Mouse (Mus musculus) intestine, embryonic 16.5 days (tissue): ENCODE results near the gene 1700010B08Rik. TPM values are rescaled to one million over a fixed set of nuclear protein-coding genes. Genes with fewer than 3 reads are reported as not detected.
"Not testable (repeated sequence)": the region's sequence is repeated elsewhere in the genome, so short reads cannot be mapped to it uniquely, and the experiment has no call there.

Source experiments
- ATAC-seq: fragments of 200-750 bp; cut with Nextera tagmentation; 2 replicates; pipeline ENCODE4 v1.8.0; 2017; ENCODE audit warnings: moderate TSS enrichment, moderate library complexity
- H3K27ac ChIP-seq: fragments of 300-500 bp; sonication (generic); 2 replicates; pipeline ENCODE4 v1.5.1; 2014; ENCODE audit warnings: mild to moderate bottlenecking, low read length
- H3K27me3 ChIP-seq: fragments of 300-500 bp; sonication (generic); replicated peaks from 2 replicates; pipeline ENCODE4 v1.6.1; 2014; ENCODE audit warnings: low read length, control low read depth, mixed read lengths; ENCODE audit not compliant: control insufficient read depth, insufficient read depth
- H3K36me3 ChIP-seq: fragments of 300-500 bp; sonication (generic); 2 replicates; pipeline ENCODE4 v1.6.1; 2014; ENCODE audit warnings: low read length, control low read depth; ENCODE audit not compliant: control insufficient read depth, insufficient read depth
- H3K4me1 ChIP-seq: fragments of 300-500 bp; sonication (generic); 2 replicates; pipeline ENCODE4 v1.6.1; 2014; ENCODE audit warnings: low read length, control low read depth, mixed read lengths; ENCODE audit not compliant: control insufficient read depth, insufficient read depth
- H3K4me2 ChIP-seq: fragments of 300-500 bp; sonication (generic); 2 replicates; pipeline ENCODE4 v1.6.1; 2014; ENCODE audit warnings: low read depth, low read length, control low read depth
- H3K4me3 ChIP-seq: fragments of 300-500 bp; sonication (generic); 2 replicates; pipeline ENCODE4 v1.5.1; 2014; ENCODE audit warnings: mild to moderate bottlenecking, low read length
- H3K9ac ChIP-seq: fragments of 300-500 bp; sonication (generic); 2 replicates; pipeline ENCODE4 v1.6.1; 2014; ENCODE audit warnings: low read depth, low read length
- H3K9me3 ChIP-seq: fragments of 300-500 bp; sonication (generic); 2 replicates; pipeline ENCODE4 v1.6.1; 2016; ENCODE audit warnings: low read length, control low read depth; ENCODE audit not compliant: control insufficient read depth
- WGBS: fragments of 180-500 bp; shearing (Covaris S2); extraction: QIAGEN DNeasy Blood & Tissue Kit; methylation state at CpG from one replicate; pipeline ENCODE4 v1.1.7; 2014; 5-methylcytosine and 5-hydroxymethylcytosine counted together
- polyA plus RNA-seq: library from polyadenylated mRNA; unstranded; fragments of >200 nt; fragmentation: Nextera tagmentation; extraction: Ambion mirVana; gene quantifications from 2 replicates; pipeline ENCODE4 v1.2.1, GENCODE M21; 2015

Gene 1700010B08Rik
- not detected in 2 replicates for polyA plus RNA-seq

GRCm38 (mm10) chr2:173719115-173719514, at the start of gene 1700010B08Rik:
Gene 1700010B08Rik (plus strand): TSS chr2:173719415.
- H3K9me3 ChIP-seq, H3K9ac ChIP-seq, H3K27me3 ChIP-seq, H3K4me2 ChIP-seq, H3K4me3 ChIP-seq, H3K36me3 ChIP-seq, ATAC-seq, H3K4me1 ChIP-seq, H3K27ac ChIP-seq: not testable (repeated sequence)
- 86% methylated on average over 6 of the region's 7 CpGs for WGBS

- Histone ChIP-seq H3K9me3 (no peaks in the 10 kb centered on the region), H3K27me3 (no peaks in the 10 kb centered on the region), H3K4me2 (no peak overlapping the region), H3K27ac (no peak overlapping the region), H3K9ac (no peak overlapping the region), H3K4me1 (no peaks in the 10 kb centered on the region; the same call in 1 of the 2 replicates), H3K4me3 (no peak overlapping the region), H3K36me3 (peaks cover 3% of the 10 kb centered on the region; the same call in 1 of the 2 replicates)
- no peak for ATAC-seq
- WGBS, result 84% methylated on average over 2 of the region's 2 CpGs
These were observed 46.8 kb upstream of the 1700010B08Rik start for GRCm38 (mm10) chr2:173672328-173672896.

- Histone ChIP-seq H3K27me3 (no peaks in the 10 kb centered on the region), H3K4me2 (no peak overlapping the region), H3K36me3 (peaks cover 3% of the 10 kb centered on the region; the same call in 1 of the 2 replicates), H3K9ac (no peak overlapping the region), H3K9me3 (no peaks in the 10 kb centered on the region), H3K27ac (no peak overlapping the region), H3K4me3 (no peak overlapping the region), H3K4me1 (peaks cover 2% of the 10 kb centered on the region; the same call in 1 of the 2 replicates)
- WGBS, result 82% methylated on average over 1 of the region's 1 CpGs
- 0 out of 2 replicates have a peak, but pooled peaks have one; percentile 21 for ATAC-seq
These were observed 45.7 kb upstream of the 1700010B08Rik start for GRCm38 (mm10) chr2:173673469-173673868.

- Histone ChIP-seq H3K36me3 (peaks cover 3% of the 10 kb centered on the region; the same call in 1 of the 2 replicates), H3K27me3 (no peaks in the 10 kb centered on the region), H3K9ac (no peak overlapping the region), H3K4me1 (peaks cover 18% of the 10 kb centered on the region), H3K4me3 (no peak overlapping the region), H3K27ac (peak overlapping the region; percentile 43; the same call in 1 of the 2 replicates), H3K9me3 (no peaks in the 10 kb centered on the region), H3K4me2 (no peak overlapping the region)
- 90% methylated on average over 2 of the region's 2 CpGs for WGBS
- peak; percentile 80 for ATAC-seq
These were observed 40.6 kb upstream of the 1700010B08Rik start for GRCm38 (mm10) chr2:173678593-173678992.

GRCm38 (mm10) chr2:173679217-173679616, 40.0 kb upstream of the 1700010B08Rik start:
- Histone ChIP-seq H3K9ac (no peak overlapping the region), H3K27me3 (no peaks in the 10 kb centered on the region), H3K27ac (no peak overlapping the region), H3K4me1 (peaks cover 18% of the 10 kb centered on the region), H3K36me3 (peaks cover 3% of the 10 kb centered on the region; the same call in 1 of the 2 replicates), H3K9me3 (no peaks in the 10 kb centered on the region), H3K4me2 (no peak overlapping the region), H3K4me3 (no peak overlapping the region)
- ATAC-seq, result no peak
- WGBS, result 56% methylated on average over 3 of the region's 3 CpGs

- Histone ChIP-seq H3K4me2 (no peak overlapping the region), H3K36me3 (peaks cover 3% of the 10 kb centered on the region; the same call in 1 of the 2 replicates), H3K9ac (no peak overlapping the region), H3K27me3 (no peaks in the 10 kb centered on the region), H3K9me3 (no peaks in the 10 kb centered on the region), H3K4me3 (no peak overlapping the region), H3K4me1 (peaks cover 18% of the 10 kb centered on the region), H3K27ac (no peak overlapping the region)
- WGBS, result 78% methylated on average over 1 of the region's 1 CpGs
- no peak for ATAC-seq
These were observed 39.1 kb upstream of the 1700010B08Rik start for GRCm38 (mm10) chr2:173680153-173680552.

- Histone ChIP-seq H3K4me2 (no peak overlapping the region), H3K9me3 (no peaks in the 10 kb centered on the region), H3K4me3 (no peak overlapping the region), H3K27ac (no peak overlapping the region), H3K4me1 (peaks cover 22% of the 10 kb centered on the region), H3K9ac (no peak overlapping the region), H3K36me3 (0 out of 2 replicates have a peak, but pooled peaks cover 2% of the 10 kb centered on the region), H3K27me3 (no peaks in the 10 kb centered on the region)
- peak; percentile 69 for ATAC-seq
- 55% methylated on average over 10 of the region's 10 CpGs for WGBS
These were observed 36.4 kb upstream of the 1700010B08Rik start for GRCm38 (mm10) chr2:173682773-173683172.

- Histone ChIP-seq H3K4me3 (no peak overlapping the region), H3K36me3 (peaks cover 11% of the 10 kb centered on the region; the same call in 1 of the 2 replicates), H3K9ac (no peak overlapping the region), H3K9me3 (no peaks in the 10 kb centered on the region), H3K27me3 (no peaks in the 10 kb centered on the region), H3K4me2 (no peak overlapping the region), H3K27ac (no peak overlapping the region), H3K4me1 (peaks cover 12% of the 10 kb centered on the region)
- no peak for ATAC-seq
- 88% methylated on average over 3 of the region's 3 CpGs for WGBS
These were observed 33.3 kb upstream of the 1700010B08Rik start for GRCm38 (mm10) chr2:173685781-173686361.

- Histone ChIP-seq H3K36me3 (peaks cover 15% of the 10 kb centered on the region), H3K9me3 (no peaks in the 10 kb centered on the region), H3K27ac (no peak overlapping the region), H3K9ac (no peak overlapping the region), H3K4me3 (no peak overlapping the region), H3K4me1 (peaks cover 12% of the 10 kb centered on the region), H3K27me3 (no peaks in the 10 kb centered on the region), H3K4me2 (no peak overlapping the region)
- no peak for ATAC-seq
- 88% methylated on average over 5 of the region's 5 CpGs for WGBS
These were observed 31.9 kb upstream of the 1700010B08Rik start for GRCm38 (mm10) chr2:173687363-173687762.
